Mouse (Mus musculus): Measurements from ENCODE around the gene Naip6.
"Not testable (repeated sequence)": the region's sequence is repeated elsewhere in the genome, so short reads cannot be mapped to it uniquely, and the experiment has no call there.

Gene Naip6

GRCm38 (mm10) chr13:100317256-100317893 lies at the start of gene Naip6:
Gene Naip6, minus strand, starts transcription at chr13:100317674.
- not testable (repeated sequence) for DNase-seq (ENCODE audit: low spot score)

- not testable (repeated sequence) for DNase-seq (ENCODE audit: low spot score)
Measured at GRCm38 (mm10) chr13:100352315-100352714, 34.8 kb upstream of the Naip6 start.

DNA sequence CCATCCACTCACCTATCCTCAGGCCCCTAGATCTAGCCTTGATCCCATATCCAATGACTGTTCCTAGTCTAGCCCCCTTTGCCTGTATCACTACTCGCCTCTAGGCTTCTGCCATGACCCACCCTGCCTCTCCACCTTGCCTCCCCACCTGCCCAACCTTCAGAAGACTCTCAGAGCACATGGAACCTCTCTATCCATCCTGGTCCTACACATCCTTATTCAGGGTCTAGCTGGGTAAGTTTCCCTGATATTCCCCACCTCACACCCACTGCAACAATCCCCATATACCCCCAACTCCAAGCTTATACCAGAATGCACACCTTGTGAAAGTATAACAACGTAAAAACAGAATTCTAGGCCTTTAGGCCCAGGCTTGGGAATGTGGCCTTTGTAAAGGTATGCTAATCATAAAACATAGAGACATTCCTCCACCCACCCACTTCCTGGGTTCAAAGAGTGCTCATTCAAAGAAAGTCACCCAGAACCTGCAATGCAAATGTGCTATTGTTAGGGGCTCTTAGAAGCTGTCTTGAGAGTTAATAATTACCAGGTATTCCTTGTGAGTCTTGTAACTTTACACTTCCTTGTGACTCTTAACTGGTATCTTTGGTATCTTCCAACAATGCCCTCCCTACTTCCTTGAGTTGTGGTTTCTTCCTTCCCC lies 32.2 kb upstream of the Naip6 start:
- not testable (repeated sequence) for DNase-seq (ENCODE audit: low spot score)

DNA sequence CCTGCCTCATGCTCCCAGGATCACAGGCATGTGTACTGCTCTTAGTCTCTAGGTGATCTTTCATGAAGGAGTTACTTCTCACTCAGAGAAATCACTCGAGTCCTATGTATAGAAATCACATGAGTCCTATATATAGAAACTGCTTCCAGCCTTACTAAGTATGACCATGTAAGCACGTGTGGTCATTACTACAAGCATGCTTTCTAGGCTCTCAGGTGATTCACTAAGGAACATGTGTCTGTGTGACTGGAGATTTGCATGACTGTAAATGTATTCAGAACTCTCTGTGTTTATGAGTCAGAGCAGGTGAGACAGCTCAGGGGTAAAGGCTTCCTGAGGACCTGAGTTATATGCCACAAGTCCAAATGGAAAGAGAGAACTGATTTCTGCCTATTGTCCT lies 24.3 kb upstream of the Naip6 start:
- no peak for DNase-seq (ENCODE audit: low spot score)

GRCm38 (mm10) chr13:100331728-100332127 lies 14.3 kb upstream of the Naip6 start:
- not testable (repeated sequence) for DNase-seq (ENCODE audit: low spot score)

- DNase-seq (ENCODE audit: low spot score), result not testable (repeated sequence)
Measured at GRCm38 (mm10) chr13:100328899-100329298, 11.4 kb upstream of the Naip6 start.

GRCm38 (mm10) chr13:100328029-100328428 lies 10.6 kb upstream of the Naip6 start:
- not testable (repeated sequence) for DNase-seq (ENCODE audit: low spot score)

DNA sequence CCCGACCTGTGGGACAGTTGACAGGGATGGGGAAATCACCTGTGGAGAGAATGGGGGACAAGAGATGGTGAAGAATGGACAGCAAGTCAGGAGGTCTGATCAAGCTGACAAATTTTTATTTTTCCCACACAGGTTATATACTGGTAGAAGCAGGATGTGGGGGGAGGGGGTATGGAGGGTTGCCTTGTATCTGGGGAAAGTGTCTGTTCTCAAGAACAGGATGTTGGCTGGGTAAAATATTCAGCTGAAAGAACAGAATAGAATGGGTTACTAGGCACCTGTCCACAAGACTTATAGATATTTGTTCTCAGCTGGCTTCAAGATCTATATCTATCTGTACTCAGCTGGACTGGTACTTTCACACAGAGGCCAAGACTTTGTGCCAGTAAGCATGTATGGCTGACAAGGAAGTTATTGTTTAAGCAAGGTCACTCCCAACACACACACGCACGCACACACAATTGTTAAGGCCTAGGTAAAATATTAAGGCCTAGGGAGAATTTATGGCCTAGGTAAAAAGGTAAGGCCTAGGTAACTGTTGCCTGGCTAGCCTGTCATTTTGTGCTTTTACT lies 4.9 kb upstream of the Naip6 start:
- not testable (repeated sequence) for DNase-seq (ENCODE audit: low spot score)

- DNase-seq (ENCODE audit: low spot score), result no peak
Measured at GRCm38 (mm10) chr13:100284611-100285010, 32.9 kb downstream of the Naip6 start.

GRCm38 (mm10) chr13:100271474-100272132 lies 45.9 kb downstream of the Naip6 start:
- DNase-seq (ENCODE audit: low spot score), result not testable (repeated sequence)

- not testable (repeated sequence) for DNase-seq (ENCODE audit: low spot score)
Measured at GRCm38 (mm10) chr13:100256996-100257395, 60.5 kb downstream of the Naip6 start.

DNA sequence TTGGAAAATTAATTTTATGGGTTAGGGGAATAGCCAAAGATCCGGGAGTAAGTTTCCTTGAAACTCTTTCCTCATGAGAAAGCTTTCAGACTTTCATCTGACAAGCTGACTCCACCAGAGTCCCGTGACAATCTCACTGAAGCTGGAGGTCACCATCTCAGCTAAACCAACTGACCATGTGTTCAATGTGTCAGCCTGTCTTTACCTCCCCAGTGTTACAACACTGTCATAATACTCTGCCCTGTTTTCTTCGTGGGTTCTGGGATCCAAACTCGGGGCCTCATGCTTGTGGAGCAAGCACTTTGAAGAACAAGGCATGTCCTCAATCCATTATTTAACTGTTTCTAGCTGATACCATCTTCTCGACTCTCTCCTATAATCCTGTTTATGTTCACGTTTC lies 61.5 kb downstream of the Naip6 start:
- not testable (repeated sequence) for DNase-seq (ENCODE audit: low spot score)

- not testable (repeated sequence) for DNase-seq (ENCODE audit: low spot score)
Measured at GRCm38 (mm10) chr13:100251897-100252296, 65.6 kb downstream of the Naip6 start.

DNA sequence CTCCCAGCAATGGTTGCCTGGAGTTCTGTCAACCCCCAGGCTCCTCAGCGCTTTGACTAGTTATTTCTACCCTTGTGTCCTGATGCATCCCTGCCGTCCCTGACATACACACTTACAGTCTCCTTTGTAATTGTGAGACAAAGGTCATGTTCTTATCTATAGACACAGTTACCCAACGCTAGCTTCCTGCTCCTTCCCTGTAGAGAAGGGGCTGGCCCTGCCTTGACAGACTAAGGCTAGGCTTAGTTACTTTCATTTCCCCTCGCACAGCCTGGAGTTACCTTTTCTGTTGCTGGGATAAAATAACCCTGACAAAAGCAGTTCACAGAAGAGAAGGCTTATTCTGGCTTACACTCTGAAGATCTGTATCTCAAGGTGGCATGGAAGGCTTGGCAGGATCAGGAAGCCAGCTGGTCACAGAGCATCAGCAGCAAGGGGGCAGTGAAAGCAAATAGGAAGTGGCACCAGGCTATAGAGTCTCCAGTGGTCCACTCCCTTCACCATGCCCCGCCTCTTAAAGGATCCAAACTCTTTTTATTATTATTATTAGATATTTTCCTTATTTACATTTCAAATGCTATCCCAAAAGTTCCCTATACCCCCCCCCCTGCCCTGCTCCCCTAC lies 70.5 kb downstream of the Naip6 start:
- DNase-seq (ENCODE audit: low spot score), result not testable (repeated sequence)

GRCm38 (mm10) chr13:100246223-100246622 lies 71.3 kb downstream of the Naip6 start, which contains the start of gene Naip5:
Gene Naip5, minus strand, starts transcription at chr13:100246323.
- not testable (repeated sequence) for DNase-seq (ENCODE audit: low spot score)

DNA sequence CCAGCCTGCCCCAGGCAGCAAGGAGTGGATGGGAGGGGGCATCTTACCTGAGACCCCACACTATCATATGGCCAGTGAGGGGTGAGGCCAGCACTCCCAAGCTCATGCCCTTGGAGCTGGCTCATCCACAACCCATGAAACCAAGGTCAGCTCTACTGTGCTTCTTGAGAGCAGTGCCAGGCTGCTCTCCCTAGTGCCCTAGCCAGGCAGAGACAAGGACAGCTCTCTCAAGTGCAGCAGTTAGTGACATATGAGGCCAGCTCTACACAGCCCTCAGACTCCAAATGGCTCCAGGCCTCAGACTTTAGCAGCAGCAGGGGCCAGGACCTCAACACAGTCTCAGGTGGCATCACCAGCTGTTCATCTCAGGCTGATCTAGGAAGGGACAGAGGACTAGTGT lies 73.8 kb downstream of the Naip6 start:
- DNase-seq (ENCODE audit: low spot score), result no peak
